Mouse (Mus musculus) liver, embryonic 14.5 days (tissue): ENCODE data around the gene Pml. TPM values are rescaled to one million over a fixed set of nuclear protein-coding genes. Genes with fewer than 3 reads are reported as not detected.

Experiments used
- ATAC-seq: fragments of 200-750 bp; cut with Nextera tagmentation; 2 replicates; pipeline ENCODE4 v1.8.0; 2017; ENCODE audit warnings: moderate number of reproducible peaks, mild to moderate bottlenecking, moderate library complexity; ENCODE audit not compliant: insufficient read depth
- DNase-seq, 3 experiments: peaks; one replicate each; pipeline ENCODE4 v3.0.0-alpha.2; 2012 to 2013; ENCODE audit warnings: low read depth in 3 of 3, low spot score in 3 of 3
- H3K27ac ChIP-seq: fragments of 300-500 bp; sonication (generic); 2 replicates; pipeline ENCODE4 v1.5.1; 2014; ENCODE audit warnings: moderate library complexity, mild to moderate bottlenecking, control low read depth, inconsistent platforms
- H3K27me3 ChIP-seq: fragments of 300-500 bp; sonication (generic); 2 replicates; pipeline ENCODE4 v1.6.1; 2014; ENCODE audit warnings: mild to moderate bottlenecking, low read length, moderate library complexity; ENCODE audit not compliant: control insufficient read depth, insufficient read depth
- H3K36me3 ChIP-seq: fragments of 300-500 bp; sonication (generic); replicated peaks from 2 replicates; pipeline ENCODE4 v1.6.1; 2014; ENCODE audit warnings: low read depth; ENCODE audit not compliant: control insufficient read depth, insufficient read depth
- H3K4me1 ChIP-seq, 2 experiments: fragments of 200-500 bp in 1 of 2; fragments of 300-500 bp in 1 of 2; sonication (generic) in 1 of 2; replicated peaks; 2 replicates each; pipeline ENCODE4 v1.6.1; 2012 to 2014; ENCODE audit warnings: antibody characterized with exemption in 1 of 2, inconsistent platforms in 1 of 2, low read length in 1 of 2; ENCODE audit not compliant: control insufficient read depth in 2 of 2, insufficient read depth in 2 of 2
- H3K4me2 ChIP-seq: fragments of 300-500 bp; sonication (generic); 2 replicates; pipeline ENCODE4 v1.6.1; 2014; ENCODE audit warnings: low read depth, mild to moderate bottlenecking, control low read depth, moderate library complexity
- H3K4me3 ChIP-seq, 2 experiments: fragments of 200-500 bp in 1 of 2; fragments of 300-500 bp in 1 of 2; sonication (generic) in 1 of 2; 2 replicates each; pipeline ENCODE4 v1.5.1; 2012 to 2014; ENCODE audit warnings: low read depth in 2 of 2, low read length in 2 of 2, mild to moderate bottlenecking in 2 of 2, control low read depth in 1 of 2, inconsistent platforms in 1 of 2, moderate library complexity in 1 of 2; ENCODE audit not compliant: insufficient read depth in 1 of 2
- H3K9ac ChIP-seq: fragments of 300-500 bp; sonication (generic); replicated peaks from 2 replicates; pipeline ENCODE4 v1.6.1; 2014; ENCODE audit warnings: mild to moderate bottlenecking, control low read depth, moderate library complexity
- H3K9me3 ChIP-seq: fragments of 300-500 bp; sonication (generic); 2 replicates; pipeline ENCODE4 v1.6.1; 2016; ENCODE audit warnings: low read length, mixed read lengths; ENCODE audit not compliant: control insufficient read depth
- CTCF ChIP-seq: IDR thresholded peaks from 2 replicates; pipeline ENCODE4 v1.5.1; 2016; ENCODE audit warnings: antibody characterized with exemption, low read depth, control low read depth
- EP300 ChIP-seq: IDR thresholded peaks from 2 replicates; pipeline ENCODE4 v1.6.1; 2016; ENCODE audit warnings: antibody characterized with exemption, low read depth
- WGBS: fragments of 180-500 bp; shearing (Covaris S2); extraction: QIAGEN DNeasy Blood & Tissue Kit; methylation state at CpG from one replicate; pipeline ENCODE4 v1.1.7; 2014; ENCODE audit not compliant: insufficient replicate concordance; 5-methylcytosine and 5-hydroxymethylcytosine counted together
- polyA plus RNA-seq, 2 experiments: library from polyadenylated mRNA; depleted of rRNA in 1 of 2; stranded (reverse) in 1 of 2; unstranded in 1 of 2; fragments of >200 nt; fragmentation: Nextera tagmentation in 1 of 2; extraction: Ambion mirVana in 1 of 2; gene quantifications; 2 replicates each; pipeline versions ENCODE4 v1.2.1 to v1.2.3; 2012 to 2014

Gene Pml
- polyA plus RNA-seq, 2 experiments = 17.1 to 17.6 TPM

DNA sequence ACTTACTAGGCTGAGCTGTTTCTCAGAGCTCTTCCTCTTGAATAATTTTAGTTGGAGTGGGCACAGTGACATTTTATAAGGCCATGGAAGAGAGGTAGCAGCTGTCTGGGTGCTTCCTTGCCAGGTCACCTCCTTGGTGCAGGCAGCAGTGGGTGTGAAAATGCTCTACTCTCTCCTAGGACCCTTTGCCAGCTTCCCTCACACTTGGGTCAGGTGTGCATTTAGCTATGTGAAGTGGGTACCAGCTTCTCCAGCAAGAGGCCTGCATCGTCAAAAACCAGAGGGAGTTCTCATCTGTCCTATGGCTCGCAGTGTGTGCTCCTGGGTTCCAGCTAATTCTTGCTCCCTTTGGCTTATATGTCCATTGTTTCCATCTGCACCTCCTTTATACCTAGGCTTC, 70.2 kb downstream of the Pml start:
- 75% methylated on average over 2 of the region's 2 CpGs for WGBS
- H3K4me2 ChIP-seq = no peak overlapping the region

DNA sequence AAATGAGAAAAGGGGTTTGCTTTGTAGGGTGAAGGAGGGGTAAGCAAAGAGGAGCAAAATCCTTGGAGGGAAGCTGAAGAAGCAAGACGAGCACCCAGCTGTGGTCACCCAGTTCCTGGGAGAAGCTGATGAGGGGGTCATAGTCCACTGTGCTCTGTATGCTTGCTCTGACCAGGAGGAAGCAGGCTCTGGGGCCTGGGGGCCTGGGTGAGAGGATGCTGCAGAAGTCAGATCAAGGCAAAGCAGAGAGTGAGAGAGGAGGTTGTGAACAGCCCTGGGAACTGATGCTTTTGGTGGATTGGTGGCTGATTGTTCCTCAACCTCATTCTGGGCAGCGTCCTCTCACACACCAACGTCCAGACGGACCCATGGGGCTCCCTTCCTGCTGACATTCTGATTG, 72.4 kb downstream of the Pml start:
- H3K4me2 ChIP-seq = no peak overlapping the region
- H3K27ac ChIP-seq = no peak overlapping the region
- H3K4me1 ChIP-seq = no peaks in the 10 kb centered on the region
- H3K4me3 ChIP-seq = no peak overlapping the region
- 48% methylated on average over 4 of the region's 4 CpGs for WGBS
- H3K9ac ChIP-seq = no peak overlapping the region
- no peaks in the 10 kb centered on the region for H3K27me3 ChIP-seq
- no peaks in the 10 kb centered on the region for H3K36me3 ChIP-seq
- no peaks in the 10 kb centered on the region for H3K9me3 ChIP-seq
- no peak for ATAC-seq
- no peak for DNase-seq
- no peak for TF ChIP-seq CTCF
- no peak for TF ChIP-seq EP300

More for the DNA sequence above, 70.2 kb downstream of the Pml start:
- Histone ChIP-seq H3K9ac (no peak overlapping the region), H3K27ac (no peak overlapping the region), H3K4me1 (no peaks in the 10 kb centered on the region), H3K9me3 (no peaks in the 10 kb centered on the region), H3K27me3 (no peaks in the 10 kb centered on the region), H3K36me3 (no peaks in the 10 kb centered on the region), H3K4me3 (no peak overlapping the region)
- DNase-seq (no peak), ATAC-seq (no peak)
- TF ChIP-seq CTCF = no peak
- TF ChIP-seq EP300 = no peak

DNA sequence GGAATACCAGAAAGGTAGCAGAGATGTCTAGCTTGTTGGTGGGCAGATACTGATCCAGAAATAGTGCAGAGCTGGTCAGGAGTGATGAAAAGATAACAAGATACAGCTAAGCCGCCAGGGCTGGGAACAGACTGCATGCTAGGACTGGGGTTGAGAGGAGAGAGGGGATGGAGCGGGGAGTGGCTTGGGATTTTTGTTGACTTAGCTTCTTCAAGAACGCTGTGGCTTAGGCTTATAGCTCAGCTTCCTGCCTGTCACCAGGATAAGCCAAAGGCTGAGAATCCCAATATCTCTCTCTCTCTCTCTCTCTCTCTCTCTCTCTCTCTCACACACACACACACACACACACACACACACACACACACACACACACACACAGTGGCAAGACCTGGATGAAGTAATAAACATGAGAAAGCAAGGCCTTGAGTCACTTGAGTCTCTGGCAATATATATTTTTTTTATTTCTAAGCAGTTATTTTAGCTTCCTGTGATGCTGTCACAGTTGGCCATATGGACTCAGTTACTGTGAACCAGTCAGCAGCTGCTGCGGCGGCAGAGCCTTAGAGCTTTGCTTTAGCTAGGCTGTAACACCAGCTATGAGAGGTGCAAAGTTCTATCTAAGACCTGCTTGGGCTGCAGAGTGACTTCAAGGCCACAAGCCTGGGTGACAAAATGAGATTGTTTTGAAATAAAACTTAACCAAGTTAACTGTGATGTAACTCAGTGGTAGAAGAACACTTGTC, 73.7 kb downstream of the Pml start:
- ATAC-seq = no peak
- WGBS = 37% methylated on average over 5 of the region's 5 CpGs

DNA sequence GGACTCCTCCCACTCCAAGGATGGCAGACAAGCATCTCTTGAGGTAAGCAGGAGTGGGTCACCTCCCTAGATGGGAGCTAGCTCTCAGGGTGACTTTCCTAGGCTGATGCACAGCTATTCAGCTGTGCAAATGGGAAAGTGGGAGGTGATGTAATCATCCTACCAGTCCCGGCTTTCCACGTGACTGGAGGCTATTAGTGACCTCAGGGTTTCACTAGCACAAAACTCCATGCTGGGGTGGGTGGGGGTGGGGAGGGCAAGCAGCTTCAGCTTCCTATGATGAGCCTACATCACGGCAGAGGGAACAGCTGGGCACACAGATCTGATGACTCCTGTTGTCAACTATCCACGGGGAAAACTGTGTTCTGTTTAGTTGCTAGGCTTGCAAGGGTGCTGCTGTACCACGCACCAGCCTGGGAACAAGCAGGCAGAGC, 74.8 kb downstream of the Pml start:
- Histone ChIP-seq H3K4me1 (no peaks in the 10 kb centered on the region), H3K27ac (no peak overlapping the region), H3K4me3 (no peak overlapping the region), H3K27me3 (no peaks in the 10 kb centered on the region), H3K4me2 (no peak overlapping the region), H3K9me3 (no peaks in the 10 kb centered on the region), H3K9ac (no peak overlapping the region), H3K36me3 (no peaks in the 10 kb centered on the region)
- DNase-seq (no peak), ATAC-seq (no peak)
- TF ChIP-seq EP300 = no peak
- TF ChIP-seq CTCF = no peak
- WGBS = 40% methylated on average over 5 of the region's 5 CpGs

More for the DNA sequence above, 73.7 kb downstream of the Pml start:
- Histone ChIP-seq H3K4me1 (no peaks in the 10 kb centered on the region), H3K36me3 (no peaks in the 10 kb centered on the region), H3K9ac (no peak overlapping the region), H3K27ac (no peak overlapping the region), H3K27me3 (no peaks in the 10 kb centered on the region), H3K4me2 (no peak overlapping the region), H3K9me3 (no peaks in the 10 kb centered on the region), H3K4me3 (no peak overlapping the region)
- no peak for DNase-seq
- TF ChIP-seq EP300 = no peak
- TF ChIP-seq CTCF = no peak

DNA sequence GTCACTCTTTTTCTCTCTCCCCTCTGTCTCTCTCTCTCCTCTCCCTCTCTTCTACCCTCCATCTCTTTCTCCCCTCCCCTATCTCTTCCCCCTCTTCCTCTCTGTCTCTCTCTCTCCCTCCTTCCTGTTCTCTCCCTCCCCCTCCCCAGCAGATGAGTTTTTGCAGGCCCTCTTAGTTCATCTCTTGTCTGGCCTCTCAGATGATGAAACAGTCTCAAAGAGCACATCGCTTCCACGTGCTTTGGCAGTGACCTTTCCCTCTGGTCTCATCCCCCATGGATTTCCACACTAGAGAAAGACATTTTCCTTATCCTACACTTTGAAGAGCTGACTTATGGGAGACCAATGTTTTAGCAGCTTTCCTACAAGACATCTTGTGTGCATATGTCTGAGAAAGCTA, 76.7 kb downstream of the Pml start:
- DNase-seq (no peak), ATAC-seq (no peak)
- no peak for TF ChIP-seq EP300
- TF ChIP-seq CTCF = no peak
- Histone ChIP-seq H3K27ac (no peak overlapping the region), H3K4me2 (no peak overlapping the region), H3K27me3 (no peaks in the 10 kb centered on the region), H3K9ac (no peak overlapping the region), H3K4me1 (no peaks in the 10 kb centered on the region), H3K9me3 (no peaks in the 10 kb centered on the region), H3K4me3 (no peak overlapping the region), H3K36me3 (no peaks in the 10 kb centered on the region)
- WGBS = 49% methylated on average over 2 of the region's 2 CpGs
